Mouse (Mus musculus): ENCODE data around the gene Wdr41. TPM values are rescaled to one million over a fixed set of nuclear protein-coding genes. Genes with fewer than 3 reads are reported as not detected.

The Wdr41 gene
- polyA plus RNA-seq, 1 experiment from 2014 or later, result 20.6 TPM

- Histone ChIP-seq H3K36me3 (ENCODE audit: control insufficient read depth, insufficient read depth, low read length) (no peaks in the 10 kb centered on the region), H3K4me3 (ENCODE audit: low read depth, low read length) (no peak overlapping the region), H3K4me1 (replicated peaks; ENCODE audit: control insufficient read depth, insufficient read depth, low read length) (no peaks in the 10 kb centered on the region), H3K27me3 (ENCODE audit: control insufficient read depth, insufficient read depth, low read length) (no peaks in the 10 kb centered on the region), H3K27ac (ENCODE audit: low read depth, low read length) (no peak overlapping the region), H3K4me2 (replicated peaks; ENCODE audit: low read depth, low read length) (no peak overlapping the region), H3K9me3 (ENCODE audit: control insufficient read depth, low read length) (no peaks in the 10 kb centered on the region), H3K9ac (ENCODE audit: low read depth, low read length) (no peak overlapping the region)
- 83% methylated on average over 4 of the region's 4 CpGs for WGBS
- no peak for DNase-seq (ENCODE audit: low spot score)
- no peak for ATAC-seq (ENCODE audit: low FRiP score)
These were observed 74.3 kb downstream of the Wdr41 start for GRCm38 (mm10) chr13:95050398-95050797.

GRCm38 (mm10) chr13:95052421-95052820 is 76.3 kb downstream of the Wdr41 start:
- no peaks in the 10 kb centered on the region for H3K36me3 ChIP-seq (ENCODE audit: control insufficient read depth, insufficient read depth, low read length)
- H3K9me3 ChIP-seq (ENCODE audit: control insufficient read depth, low read length), result no peaks in the 10 kb centered on the region
- H3K4me3 ChIP-seq (ENCODE audit: low read depth, low read length), result no peak overlapping the region
- DNase-seq (ENCODE audit: low spot score) (no peak), ATAC-seq (ENCODE audit: low FRiP score) (no peak)
- no peak overlapping the region for H3K9ac ChIP-seq (ENCODE audit: low read depth, low read length)
- H3K27ac ChIP-seq (ENCODE audit: low read depth, low read length), result no peak overlapping the region
- H3K4me1 ChIP-seq (replicated peaks; ENCODE audit: control insufficient read depth, insufficient read depth, low read length), result no peaks in the 10 kb centered on the region
- H3K27me3 ChIP-seq (ENCODE audit: control insufficient read depth, insufficient read depth, low read length), result no peaks in the 10 kb centered on the region
- H3K4me2 ChIP-seq (replicated peaks; ENCODE audit: low read depth, low read length), result no peak overlapping the region
- 83% methylated on average over 3 of the region's 3 CpGs for WGBS

GRCm38 (mm10) chr13:95055742-95056388 is 79.7 kb downstream of the Wdr41 start:
- WGBS, result 68% methylated on average over 1 of the region's 1 CpGs
- H3K9me3 ChIP-seq (ENCODE audit: control insufficient read depth, low read length), result no peaks in the 10 kb centered on the region
- H3K27me3 ChIP-seq (ENCODE audit: control insufficient read depth, insufficient read depth, low read length), result no peaks in the 10 kb centered on the region
- H3K36me3 ChIP-seq (ENCODE audit: control insufficient read depth, insufficient read depth, low read length), result no peaks in the 10 kb centered on the region
- H3K4me2 ChIP-seq (replicated peaks; ENCODE audit: low read depth, low read length), result no peak overlapping the region
- H3K4me1 ChIP-seq (replicated peaks; ENCODE audit: control insufficient read depth, insufficient read depth, low read length), result no peaks in the 10 kb centered on the region
- H3K27ac ChIP-seq (ENCODE audit: low read depth, low read length), result no peak overlapping the region
- no peak for DNase-seq (ENCODE audit: low spot score)
- H3K9ac ChIP-seq (ENCODE audit: low read depth, low read length), result no peak overlapping the region
- ATAC-seq (ENCODE audit: low FRiP score), result no peak
- no peak overlapping the region for H3K4me3 ChIP-seq (ENCODE audit: low read depth, low read length)

DNA sequence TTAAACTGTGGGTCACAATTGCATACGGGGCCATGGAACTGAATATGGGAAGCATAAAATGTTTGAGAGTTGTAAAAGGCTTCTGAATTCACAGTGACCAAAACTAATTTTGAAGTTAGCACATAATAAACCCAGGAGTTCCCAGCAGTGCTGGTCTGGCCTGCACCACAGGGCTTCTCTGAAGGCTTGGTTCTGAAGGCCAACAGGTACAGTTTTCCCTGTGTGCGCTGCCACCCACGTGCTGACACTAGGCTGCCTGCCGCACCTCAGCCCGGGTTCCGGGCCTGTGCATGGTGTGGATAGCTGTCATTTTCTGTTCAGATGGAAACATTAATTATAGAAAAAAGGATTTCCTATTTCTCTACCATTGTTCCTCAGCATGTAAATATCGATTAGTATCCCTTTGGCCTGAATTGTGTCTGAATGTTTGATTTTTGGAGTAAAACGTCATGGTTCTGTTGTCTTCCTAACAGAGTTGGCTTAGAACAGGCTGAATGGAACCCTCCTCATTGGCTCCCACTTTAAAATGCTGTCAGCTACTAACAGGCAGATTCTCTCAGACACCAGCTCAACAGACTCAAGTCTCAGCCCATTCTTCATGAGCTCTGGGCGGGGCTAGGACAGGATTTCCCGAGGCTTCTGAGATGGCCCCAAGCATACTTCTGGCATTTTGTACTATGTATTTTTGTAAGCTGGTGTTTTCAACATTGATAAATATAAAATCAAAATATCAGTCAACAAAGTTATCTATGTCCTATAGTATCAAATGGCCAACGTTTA is 80.5 kb downstream of the Wdr41 start:
- H3K4me2 ChIP-seq (replicated peaks; ENCODE audit: low read depth, low read length), result no peak overlapping the region
- 88% methylated on average over 11 of the region's 11 CpGs for WGBS
- H3K9me3 ChIP-seq (ENCODE audit: control insufficient read depth, low read length), result no peaks in the 10 kb centered on the region
- DNase-seq (ENCODE audit: low spot score) (no peak), ATAC-seq (ENCODE audit: low FRiP score) (no peak)
- H3K27ac ChIP-seq (ENCODE audit: low read depth, low read length), result no peak overlapping the region
- H3K4me1 ChIP-seq (replicated peaks; ENCODE audit: control insufficient read depth, insufficient read depth, low read length), result no peaks in the 10 kb centered on the region
- no peaks in the 10 kb centered on the region for H3K27me3 ChIP-seq (ENCODE audit: control insufficient read depth, insufficient read depth, low read length)
- no peak overlapping the region for H3K4me3 ChIP-seq (ENCODE audit: low read depth, low read length)
- no peaks in the 10 kb centered on the region for H3K36me3 ChIP-seq (ENCODE audit: control insufficient read depth, insufficient read depth, low read length)
- no peak overlapping the region for H3K9ac ChIP-seq (ENCODE audit: low read depth, low read length)

DNA sequence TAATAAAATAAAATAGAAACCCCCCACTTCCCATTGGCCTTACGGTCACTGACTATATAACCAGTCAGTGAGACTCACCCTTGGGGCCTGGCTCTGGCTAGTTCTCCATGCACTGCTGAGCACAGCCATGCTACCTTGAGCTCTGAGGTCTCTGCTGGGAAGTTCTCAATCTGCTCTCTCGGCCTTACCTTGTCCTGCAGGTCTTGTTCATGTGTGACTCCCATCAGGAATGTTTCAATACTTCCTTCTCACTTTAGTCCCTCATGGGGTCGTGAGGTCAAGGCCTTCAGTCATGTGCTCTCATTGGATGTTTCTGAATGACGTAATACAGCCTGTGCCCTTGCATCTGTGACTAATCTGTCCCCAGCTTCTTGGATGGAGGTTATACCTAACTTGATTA is 82.7 kb downstream of the Wdr41 start:
- Histone ChIP-seq H3K9me3 (ENCODE audit: control insufficient read depth, low read length) (no peaks in the 10 kb centered on the region), H3K27ac (ENCODE audit: low read depth, low read length) (no peak overlapping the region), H3K4me3 (ENCODE audit: low read depth, low read length) (no peak overlapping the region), H3K36me3 (ENCODE audit: control insufficient read depth, insufficient read depth, low read length) (no peaks in the 10 kb centered on the region), H3K27me3 (ENCODE audit: control insufficient read depth, insufficient read depth, low read length) (no peaks in the 10 kb centered on the region), H3K4me1 (replicated peaks; ENCODE audit: control insufficient read depth, insufficient read depth, low read length) (no peaks in the 10 kb centered on the region), H3K4me2 (replicated peaks; ENCODE audit: low read depth, low read length) (no peak overlapping the region), H3K9ac (ENCODE audit: low read depth, low read length) (no peak overlapping the region)
- WGBS, result 89% methylated on average over 4 of the region's 4 CpGs
- ATAC-seq (ENCODE audit: low FRiP score) (no peak), DNase-seq (ENCODE audit: low spot score) (no peak)

- no peaks in the 10 kb centered on the region for H3K4me1 ChIP-seq (replicated peaks; ENCODE audit: control insufficient read depth, insufficient read depth, low read length)
- no peak overlapping the region for H3K4me2 ChIP-seq (replicated peaks; ENCODE audit: low read depth, low read length)
- H3K4me3 ChIP-seq (ENCODE audit: low read depth, low read length), result no peak overlapping the region
- no peak for ATAC-seq (ENCODE audit: low FRiP score)
- H3K9ac ChIP-seq (ENCODE audit: low read depth, low read length), result no peak overlapping the region
- no peaks in the 10 kb centered on the region for H3K27me3 ChIP-seq (ENCODE audit: control insufficient read depth, insufficient read depth, low read length)
- no peak for DNase-seq (ENCODE audit: low spot score)
- no peaks in the 10 kb centered on the region for H3K36me3 ChIP-seq (ENCODE audit: control insufficient read depth, insufficient read depth, low read length)
- H3K27ac ChIP-seq (ENCODE audit: low read depth, low read length), result no peak overlapping the region
- H3K9me3 ChIP-seq (ENCODE audit: control insufficient read depth, low read length), result no peaks in the 10 kb centered on the region
- WGBS, result 62% methylated on average over 4 of the region's 4 CpGs
These were observed 87.4 kb downstream of the Wdr41 start for GRCm38 (mm10) chr13:95063390-95064017.

- no peaks in the 10 kb centered on the region for H3K27me3 ChIP-seq (ENCODE audit: control insufficient read depth, insufficient read depth, low read length)
- H3K4me2 ChIP-seq (replicated peaks; ENCODE audit: low read depth, low read length), result no peak overlapping the region
- DNase-seq (ENCODE audit: low spot score) (peak; percentile 19), ATAC-seq (ENCODE audit: low FRiP score) (no peak)
- WGBS, result 70% methylated on average over 6 of the region's 6 CpGs
- no peaks in the 10 kb centered on the region for H3K9me3 ChIP-seq (ENCODE audit: control insufficient read depth, low read length)
- no peak overlapping the region for H3K27ac ChIP-seq (ENCODE audit: low read depth, low read length)
- H3K4me1 ChIP-seq (replicated peaks; ENCODE audit: control insufficient read depth, insufficient read depth, low read length), result no peaks in the 10 kb centered on the region
- H3K36me3 ChIP-seq (ENCODE audit: control insufficient read depth, insufficient read depth, low read length), result no peaks in the 10 kb centered on the region
- no peak overlapping the region for H3K9ac ChIP-seq (ENCODE audit: low read depth, low read length)
- H3K4me3 ChIP-seq (ENCODE audit: low read depth, low read length), result no peak overlapping the region
These were observed 91.7 kb downstream of the Wdr41 start for GRCm38 (mm10) chr13:95067854-95068253.

DNA sequence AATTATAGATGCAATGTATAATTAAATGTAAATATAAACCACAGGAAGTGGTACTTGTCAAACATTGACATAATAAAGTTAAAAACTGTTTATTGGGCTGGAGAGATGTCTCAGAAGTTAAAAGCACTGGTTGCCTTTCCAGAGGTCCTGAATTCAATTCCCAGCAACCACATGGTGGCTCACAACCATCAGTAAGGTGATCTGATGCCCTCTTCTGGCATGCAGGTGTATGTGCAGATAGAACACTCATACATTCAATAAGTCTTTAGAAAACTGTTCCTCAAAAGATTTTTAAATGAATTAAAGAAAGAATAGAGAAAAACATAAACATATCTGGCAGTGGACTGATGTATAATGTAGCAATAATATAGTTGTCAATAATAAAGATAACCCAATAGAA is 94.1 kb downstream of the Wdr41 start:
- Histone ChIP-seq H3K27me3 (ENCODE audit: control insufficient read depth, insufficient read depth, low read length) (no peaks in the 10 kb centered on the region), H3K27ac (ENCODE audit: low read depth, low read length) (no peak overlapping the region), H3K9ac (ENCODE audit: low read depth, low read length) (no peak overlapping the region), H3K36me3 (ENCODE audit: control insufficient read depth, insufficient read depth, low read length) (no peaks in the 10 kb centered on the region), H3K4me2 (replicated peaks; ENCODE audit: low read depth, low read length) (no peak overlapping the region), H3K9me3 (ENCODE audit: control insufficient read depth, low read length) (no peaks in the 10 kb centered on the region), H3K4me1 (replicated peaks; ENCODE audit: control insufficient read depth, insufficient read depth, low read length) (no peaks in the 10 kb centered on the region), H3K4me3 (ENCODE audit: low read depth, low read length) (no peak overlapping the region)
- DNase-seq (ENCODE audit: low spot score) (no peak), ATAC-seq (ENCODE audit: low FRiP score) (no peak)

Measured in hindbrain, embryonic 11.5 days (tissue).